Mouse (Mus musculus): ENCODE data around the gene Ints14. TPM values are rescaled to one million over a fixed set of nuclear protein-coding genes. Genes with fewer than 3 reads are reported as not detected.

Ints14 gene
- 2.7 TPM for polyA plus RNA-seq (2015; fragmentation: Illumina TruSeq; extraction: RNeasy Lipid Tissue Mini Kit (QIAGEN cat#74804); ENCODE audit: insufficient read depth, low read depth, low replicate concordance)

DNA sequence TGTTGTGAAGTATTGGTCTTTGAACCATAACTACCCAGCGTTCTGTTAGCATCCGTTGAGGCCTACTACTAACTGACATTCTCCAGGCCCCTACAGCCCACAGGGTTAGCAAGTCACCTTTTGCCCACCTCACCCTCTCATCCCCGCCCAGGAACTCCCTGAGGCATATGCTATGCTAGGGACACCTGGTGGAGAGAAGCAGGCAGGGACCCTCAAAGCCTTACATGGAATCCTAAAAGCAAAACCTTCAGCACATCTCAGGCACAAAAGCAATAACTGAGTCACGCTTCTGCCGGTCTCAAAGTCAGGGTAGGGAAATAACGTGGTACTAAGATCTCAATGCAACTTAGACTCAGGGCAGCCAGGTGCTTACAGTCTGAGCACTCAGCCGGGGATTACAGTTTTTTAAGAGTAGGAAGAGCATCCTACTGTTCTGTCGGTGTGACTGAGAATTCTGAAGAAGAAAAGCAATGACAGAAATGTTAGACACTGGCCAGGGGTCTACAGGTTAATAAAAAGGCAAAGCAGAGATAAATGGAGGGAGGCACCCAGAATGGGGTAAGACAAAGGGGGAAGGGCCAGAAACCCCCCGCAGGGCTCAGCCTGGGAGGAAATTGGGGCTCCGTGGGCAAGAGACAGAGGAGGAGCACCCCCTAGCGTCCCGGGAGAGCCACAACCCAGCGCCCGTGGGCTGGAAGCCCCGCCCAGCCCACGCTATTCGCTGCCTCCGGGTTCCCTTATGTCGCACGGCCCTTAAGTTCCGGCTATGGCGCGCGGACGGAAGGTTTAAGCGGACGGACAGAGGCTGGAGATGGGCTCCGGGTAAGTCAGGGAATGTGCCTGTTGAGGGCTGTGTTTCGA is at the start of gene Ints14:
Ints14 (plus strand) TSS at position 789 of the 861 bp plus-strand sequence.

DNA sequence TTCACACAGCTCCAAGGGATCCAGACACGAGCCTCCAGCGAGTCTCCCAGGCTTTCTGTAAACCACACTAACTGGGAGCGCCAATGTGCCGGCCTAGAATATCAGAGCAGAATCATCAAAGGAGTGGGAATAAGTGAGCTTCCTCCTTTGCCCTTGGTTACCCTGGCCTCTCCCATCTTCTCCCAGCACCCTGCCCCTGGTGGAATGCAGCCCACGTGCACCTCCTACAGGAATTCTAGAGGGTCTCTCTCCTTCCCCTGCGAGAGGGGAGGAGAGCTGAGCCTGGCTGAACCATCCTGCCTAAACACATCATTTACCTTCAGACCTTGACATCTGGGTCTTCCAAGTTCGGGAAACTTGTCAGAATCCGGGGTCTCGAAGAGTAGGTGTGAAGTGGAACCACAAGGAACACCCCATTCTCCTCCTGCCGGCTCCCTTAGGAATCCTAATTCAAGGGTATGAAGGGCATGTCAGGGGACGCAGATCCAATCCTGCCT is 9.5 kb upstream of the Ints14 start, which contains the start of gene Slc24a1:
Slc24a1 (minus strand) TSS at position 447 of the 497 bp plus-strand sequence.

DNA sequence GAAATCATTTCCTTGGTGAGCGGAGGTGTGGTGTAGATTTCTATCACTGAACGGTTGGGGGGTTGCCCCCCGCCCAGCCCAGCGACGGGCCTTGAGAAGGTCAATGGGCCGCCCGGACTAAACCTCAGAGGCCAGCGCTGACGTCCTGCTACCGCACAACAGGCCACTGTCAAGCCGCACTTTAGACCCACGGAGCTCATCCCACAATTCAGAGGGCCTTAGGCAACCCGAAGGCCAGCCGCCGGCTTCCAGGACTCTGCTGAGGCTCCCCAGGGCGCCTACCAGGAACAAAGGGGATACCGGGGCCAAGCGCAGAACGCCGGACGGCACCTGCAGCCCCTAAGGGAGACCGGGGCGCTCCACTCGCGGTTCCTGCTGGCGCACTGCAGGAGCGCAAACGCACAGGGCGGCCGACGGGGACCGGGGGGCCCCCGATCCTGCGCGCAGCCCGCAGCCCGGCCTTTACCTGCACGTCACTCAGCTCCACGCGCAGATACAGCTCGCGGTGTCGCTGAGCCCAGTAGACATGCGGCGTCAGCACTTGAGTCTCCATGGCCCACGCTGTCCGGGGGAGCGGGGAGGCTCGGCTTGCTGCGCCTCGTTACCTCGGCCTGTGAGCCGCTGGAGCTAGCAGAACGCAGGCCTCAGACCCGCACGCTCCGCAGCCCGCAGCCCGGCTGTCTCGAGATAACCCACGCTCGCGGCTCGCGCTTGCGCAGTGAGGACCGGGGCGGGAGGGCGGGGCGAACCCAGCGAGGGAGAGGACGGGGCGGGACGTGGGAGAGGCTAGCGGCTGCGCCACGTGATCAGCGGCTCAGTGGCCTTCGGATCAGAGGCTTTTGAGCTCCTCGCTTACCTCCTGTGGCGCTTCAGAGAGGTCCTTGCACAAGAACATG is 60.5 kb downstream of the Ints14 start, which contains the start of gene Hacd3:
Hacd3 (minus strand) TSS at position 703 of the 896 bp plus-strand sequence.

DNA sequence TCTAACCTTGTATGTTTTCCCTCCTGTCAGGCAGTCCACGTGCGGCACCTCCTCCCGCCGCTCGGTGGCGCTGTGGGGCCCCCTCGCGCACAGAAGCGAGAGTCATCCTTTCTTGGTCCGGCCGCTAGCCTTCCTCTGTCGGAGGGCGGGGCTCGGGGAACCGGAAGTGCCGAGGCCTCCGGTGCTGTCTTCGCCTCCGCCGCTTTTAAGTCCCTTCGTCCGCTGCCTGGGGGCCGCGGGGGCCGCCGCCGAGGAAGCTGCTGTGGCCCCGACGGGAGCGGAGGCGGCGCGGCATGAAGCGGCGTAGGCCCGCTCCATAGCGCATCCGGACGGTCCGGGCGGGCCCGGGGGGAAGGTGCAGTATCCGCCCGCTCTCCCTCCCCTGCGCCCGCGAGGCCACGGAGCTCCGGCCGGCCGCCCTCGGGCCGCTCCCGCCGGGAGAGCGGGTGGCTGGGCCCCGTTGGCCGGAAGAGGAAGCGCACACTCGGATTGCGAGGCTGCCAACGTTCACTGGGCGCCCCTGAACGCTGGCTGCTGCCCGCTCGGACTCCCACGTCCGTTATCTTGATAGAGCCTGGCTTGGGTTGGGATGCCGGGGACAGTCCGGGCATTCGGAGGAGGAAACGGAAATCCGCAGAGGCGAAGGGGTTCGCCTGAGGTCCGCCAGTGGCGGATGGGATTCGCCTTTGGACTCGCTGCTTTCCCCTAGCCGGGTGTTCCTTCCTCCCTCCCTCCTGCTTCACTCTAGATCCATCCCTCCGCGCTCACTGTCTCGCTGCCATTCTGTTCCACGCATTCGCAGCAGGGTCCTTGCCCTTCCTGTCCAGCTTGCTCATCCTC is 71.8 kb downstream of the Ints14 start, which contains the start of gene Dpp8:
Dpp8 (plus strand) TSS at position 146 of the 840 bp plus-strand sequence.

Other genes starting within 250 kb of the Ints14 start
- gene Rab11a, start 223.1 kb upstream of the Ints14 start, polyA plus RNA-seq (2015; fragmentation: Illumina TruSeq; extraction: RNeasy Lipid Tissue Mini Kit (QIAGEN cat#74804); ENCODE audit: insufficient read depth, low read depth, low replicate concordance) = 44.3 TPM
- gene Dennd4a, start 149.6 kb upstream of the Ints14 start, polyA plus RNA-seq (2015; fragmentation: Illumina TruSeq; extraction: RNeasy Lipid Tissue Mini Kit (QIAGEN cat#74804); ENCODE audit: insufficient read depth, low read depth, low replicate concordance) = 4.1 TPM
- not detected for gene Slc24a1, start 9.3 kb upstream of the Ints14 start, polyA plus RNA-seq (2015; fragmentation: Illumina TruSeq; extraction: RNeasy Lipid Tissue Mini Kit (QIAGEN cat#74804); ENCODE audit: insufficient read depth, low read depth, low replicate concordance)
- 10.8 TPM for gene Hacd3, start 60.8 kb downstream of the Ints14 start, polyA plus RNA-seq (2015; fragmentation: Illumina TruSeq; extraction: RNeasy Lipid Tissue Mini Kit (QIAGEN cat#74804); ENCODE audit: insufficient read depth, low read depth, low replicate concordance)
- 16.6 TPM for gene Dpp8, start 71.5 kb downstream of the Ints14 start, polyA plus RNA-seq (2015; fragmentation: Illumina TruSeq; extraction: RNeasy Lipid Tissue Mini Kit (QIAGEN cat#74804); ENCODE audit: insufficient read depth, low read depth, low replicate concordance)
- 0.94 TPM for gene Igdcc4, start 140.6 kb downstream of the Ints14 start, polyA plus RNA-seq (2015; fragmentation: Illumina TruSeq; extraction: RNeasy Lipid Tissue Mini Kit (QIAGEN cat#74804); ENCODE audit: insufficient read depth, low read depth, low replicate concordance)
- not detected for gene Igdcc3, start 180.3 kb downstream of the Ints14 start, polyA plus RNA-seq (2015; fragmentation: Illumina TruSeq; extraction: RNeasy Lipid Tissue Mini Kit (QIAGEN cat#74804); ENCODE audit: insufficient read depth, low read depth, low replicate concordance)
- 10.2 TPM for gene Parp16, start 234.4 kb downstream of the Ints14 start, polyA plus RNA-seq (2015; fragmentation: Illumina TruSeq; extraction: RNeasy Lipid Tissue Mini Kit (QIAGEN cat#74804); ENCODE audit: insufficient read depth, low read depth, low replicate concordance)

All from pancreas, adult 10 weeks (tissue).